Mouse (Mus musculus): ENCODE results near the gene Crebl2.

DNA sequence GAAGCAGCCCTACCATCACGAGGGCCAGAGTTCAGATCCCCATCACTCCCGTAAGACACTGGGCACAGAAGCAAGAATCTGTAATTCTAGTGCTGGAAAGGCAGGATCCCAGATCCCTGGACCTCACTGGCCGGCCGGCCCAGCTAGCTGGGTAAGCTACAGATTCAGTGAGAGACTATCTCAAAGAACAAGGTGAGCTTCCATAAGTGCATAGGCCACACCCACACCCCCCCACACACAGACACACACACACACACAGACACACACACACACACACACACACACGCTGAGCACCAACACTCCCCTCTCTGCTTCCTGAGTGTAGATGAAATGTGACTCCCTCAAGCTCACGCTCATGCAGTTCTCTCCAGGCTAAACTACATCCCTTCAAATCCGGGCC is 60.5 kb downstream of the Crebl2 start:
- TF ChIP-seq CTCF (IDR thresholded peaks at IDR 0.05; ENCODE audit: low read depth, low read length) (no peak), GATA2 (IDR thresholded peaks at IDR 0.05; ENCODE audit: borderline replicate concordance, low read depth, low read length) (no peak), GATA1 (IDR thresholded peaks at IDR 0.05; ENCODE audit: borderline replicate concordance, low read length) (no peak), POLR2AphosphoS5 (IDR thresholded peaks at IDR 0.05; ENCODE audit: insufficient replicate concordance, low read depth, low read length) (no peak), TAL1 (conservative IDR thresholded peaks at IDR 0.05; ENCODE audit: low read depth, low read length) (no peak)

All from G1E (cell line).